Mouse (Mus musculus) gastrocnemius, adult 2 months (tissue): Measurements from ENCODE around the gene Col12a1. TPM values are rescaled to one million over a fixed set of nuclear protein-coding genes. Genes with fewer than 3 reads are reported as not detected.

Experiments used
- DNase-seq: peaks from one replicate; pipeline ENCODE4 v3.0.0; 2022
- H3K27ac ChIP-seq: fragments of 200-600 bp; 2 replicates; pipeline ENCODE4 v1.8.1; 2022; ENCODE audit warnings: mild to moderate bottlenecking
- H3K4me3 ChIP-seq: fragments of 200-600 bp; 2 replicates; pipeline ENCODE4 v1.8.1; 2022; ENCODE audit warnings: mild to moderate bottlenecking, moderate library complexity
- CTCF ChIP-seq: fragments of 200-600 bp; IDR thresholded peaks from 2 replicates; pipeline ENCODE4 v1.8.1; 2022; ENCODE audit warnings: antibody characterized with exemption, mild to moderate bottlenecking, moderate library complexity
- intact Hi-C: fragments of 180-260 bp; cut with DNase I; formaldehyde crosslinking; loops from one replicate; pipeline ENCODE4 v1.15.1; 2025
- long read RNA-seq, 2 experiments: library from polyadenylated mRNA; stranded (forward); transcript quantifications; one replicate each; pipeline ENCODE4 v2.0.0; 2021
- total RNA-seq, 2 experiments: library from RNA; stranded (reverse); gene quantifications; 2 replicates each; pipeline ENCODE4 v1.2.3; 2021

The Col12a1 gene
- total RNA-seq = 10 to 100 TPM in 1 of 2 experiments, 1 to 10 TPM in 1; 4.5 to 16.4 TPM
- long read RNA-seq, experiment 1, partial matches to known transcripts = 3 of 4 reads
- long read RNA-seq, experiment 1, other reads (novel, unspliced or antisense) = 1 of 4 reads
- long read RNA-seq, experiment 2, partial matches to known transcripts = 3 of 5 reads
- long read RNA-seq, experiment 2, other reads (novel, unspliced or antisense) = 2 of 5 reads

DNA sequence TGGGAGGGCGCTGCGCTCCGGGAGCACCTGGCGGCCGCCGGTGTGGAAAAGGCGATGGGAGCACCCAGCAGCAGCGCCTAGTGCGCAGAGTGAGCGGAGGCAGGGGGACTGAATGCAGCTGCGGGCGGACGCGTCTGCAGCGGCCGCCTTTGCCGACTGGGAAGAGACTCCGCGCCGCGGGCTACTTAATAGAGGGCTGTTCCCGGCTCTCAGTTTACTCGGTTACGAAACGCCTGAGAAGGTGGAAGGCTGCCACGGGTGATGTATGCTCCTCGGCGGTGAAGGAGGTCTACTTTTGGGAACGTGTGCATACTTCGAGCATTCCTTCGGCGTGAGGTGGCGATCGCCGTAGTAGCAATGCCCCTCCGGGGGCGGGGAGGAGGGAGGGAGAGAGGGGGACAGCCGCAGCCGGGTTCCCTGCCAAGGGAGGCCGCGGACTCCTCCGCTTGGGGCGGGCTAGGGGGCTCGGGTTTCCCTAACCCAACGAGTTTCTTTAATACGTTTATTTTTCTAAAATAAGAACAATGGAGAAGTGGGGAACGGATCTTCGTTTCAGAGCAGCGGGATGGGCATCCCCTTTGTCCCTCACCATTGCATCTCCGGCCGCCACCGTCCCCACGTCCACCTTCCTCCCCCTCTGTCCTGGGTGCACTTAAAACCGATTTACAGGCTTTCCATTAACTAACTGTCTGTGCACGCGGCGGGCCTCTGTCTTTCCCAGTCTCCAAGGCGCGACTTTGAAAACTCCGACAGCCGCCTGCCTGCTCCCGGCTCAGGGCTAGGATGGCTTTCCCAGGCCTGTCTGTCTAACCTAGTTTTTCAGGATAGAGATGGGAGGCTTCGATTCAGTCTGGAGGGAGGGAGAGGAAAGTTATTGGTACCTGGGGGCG lies at the start of gene Col12a1:
Col12a1 (minus strand) TSS at position 351 of the 890 bp plus-strand sequence.
- peak within 1 kb of the TSS; percentile 80 for H3K4me3 ChIP-seq
- peak within 1 kb of the TSS; percentile 81 for H3K27ac ChIP-seq
- intact Hi-C loops = no loop called here
- TF ChIP-seq CTCF = no peak
- DNase-seq = peak; percentile 90

DNA sequence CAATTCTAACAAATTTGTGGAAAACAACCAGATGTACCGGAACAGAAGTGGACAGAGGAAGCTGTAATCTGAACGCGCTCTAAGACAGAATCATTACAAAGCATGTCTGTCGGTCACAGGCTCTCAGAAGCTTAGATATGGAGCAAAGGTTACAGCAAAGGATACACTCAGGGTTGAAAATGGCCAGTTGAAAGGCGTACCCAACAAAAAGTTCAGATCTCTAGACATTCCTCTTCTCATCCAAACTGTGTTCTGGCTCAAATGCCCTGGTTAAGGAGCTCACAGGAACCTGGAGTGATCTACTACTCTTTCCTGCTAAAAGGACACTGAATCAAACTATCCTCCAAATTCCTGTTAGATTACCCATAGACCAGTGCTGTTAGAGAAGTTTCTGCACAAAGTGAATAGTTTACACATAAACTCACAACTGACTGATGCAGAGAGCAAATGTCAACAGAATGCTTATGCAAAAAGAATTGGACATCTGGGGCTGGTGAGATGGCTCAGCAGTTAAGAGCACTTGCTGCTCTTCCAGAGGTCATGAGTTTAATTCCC lies 48.4 kb upstream of the Col12a1 start:
- intact Hi-C loops = no loop called here
- DNase-seq = no peak
- no peak for TF ChIP-seq CTCF
- Histone ChIP-seq H3K27ac (no peak overlapping the region), H3K4me3 (no peak overlapping the region)

DNA sequence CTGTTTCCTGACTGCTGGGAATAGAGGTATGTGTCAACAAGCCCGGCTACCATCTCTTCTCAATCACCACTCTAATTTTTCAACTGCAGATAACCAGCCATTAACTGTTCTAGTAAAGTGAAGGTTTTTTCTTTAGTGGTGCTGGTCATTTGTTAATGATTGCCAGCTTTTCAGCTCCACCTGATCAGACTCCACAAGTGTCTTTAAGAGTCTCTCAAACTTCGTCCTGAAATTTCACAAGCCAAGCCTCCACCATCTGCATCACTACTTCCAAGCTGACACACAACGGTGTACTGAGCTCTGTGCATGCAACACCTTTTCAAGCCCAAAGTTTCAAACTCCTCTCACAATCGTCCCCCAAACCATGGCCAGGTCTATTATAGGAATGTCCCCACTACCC lies 46.7 kb upstream of the Col12a1 start:
- no peak overlapping the region for H3K27ac ChIP-seq
- no peak for TF ChIP-seq CTCF
- intact Hi-C loops = no loop called here

DNA sequence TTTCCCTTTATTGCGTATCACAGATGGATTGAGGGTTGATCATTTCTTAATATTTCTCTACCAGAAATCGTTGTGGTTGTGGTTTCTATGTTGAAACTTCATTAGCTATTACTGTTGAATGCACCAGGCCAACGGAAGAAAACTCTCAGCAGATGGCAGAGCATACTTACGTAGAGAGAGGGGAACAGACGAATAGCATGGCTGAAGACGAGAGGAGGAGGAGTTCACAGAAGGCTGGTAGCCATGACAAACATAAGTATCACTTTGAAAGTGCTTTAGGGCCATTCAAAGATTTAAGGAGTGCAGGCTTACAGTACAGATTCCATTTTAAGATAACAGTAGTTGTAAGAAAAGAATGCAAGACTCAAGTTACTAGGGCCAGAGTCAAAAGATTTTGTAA lies 43.9 kb upstream of the Col12a1 start:
- Histone ChIP-seq H3K4me3 (no peak overlapping the region), H3K27ac (no peak overlapping the region)
- TF ChIP-seq CTCF = no peak
- DNase-seq = no peak
- intact Hi-C loops = no loop called here

More for the DNA sequence above, 46.7 kb upstream of the Col12a1 start:
- DNase-seq = no peak
- no peak overlapping the region for H3K4me3 ChIP-seq

DNA sequence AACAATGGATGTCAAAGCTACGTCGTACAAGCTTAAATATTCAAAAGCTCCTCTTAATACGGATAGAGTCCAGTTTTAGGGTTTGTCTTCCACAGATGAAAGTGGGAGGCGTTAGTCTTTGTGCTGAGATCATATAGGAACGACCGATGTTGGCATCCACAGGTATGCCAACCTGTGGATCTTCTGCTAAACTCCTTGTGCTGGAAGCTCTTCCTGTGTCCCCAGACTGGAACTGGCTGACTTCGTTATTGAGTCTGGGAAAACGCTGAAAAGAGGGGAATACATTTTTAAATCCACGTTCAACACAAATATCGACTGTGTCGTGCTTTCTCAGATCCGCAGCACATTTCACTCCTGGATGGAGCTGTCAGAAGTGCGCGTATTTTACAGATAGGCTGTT lies 41.4 kb upstream of the Col12a1 start:
- intact Hi-C loops = loop anchor here (2.0 kb wide), 1 partner anchor 33 kb away; the partner anchor contains the start of gene Tmem30a
- no peak for DNase-seq
- peak overlapping the region; percentile 87 for H3K4me3 ChIP-seq
- no peak for TF ChIP-seq CTCF
- peak overlapping the region; percentile 92 for H3K27ac ChIP-seq

DNA sequence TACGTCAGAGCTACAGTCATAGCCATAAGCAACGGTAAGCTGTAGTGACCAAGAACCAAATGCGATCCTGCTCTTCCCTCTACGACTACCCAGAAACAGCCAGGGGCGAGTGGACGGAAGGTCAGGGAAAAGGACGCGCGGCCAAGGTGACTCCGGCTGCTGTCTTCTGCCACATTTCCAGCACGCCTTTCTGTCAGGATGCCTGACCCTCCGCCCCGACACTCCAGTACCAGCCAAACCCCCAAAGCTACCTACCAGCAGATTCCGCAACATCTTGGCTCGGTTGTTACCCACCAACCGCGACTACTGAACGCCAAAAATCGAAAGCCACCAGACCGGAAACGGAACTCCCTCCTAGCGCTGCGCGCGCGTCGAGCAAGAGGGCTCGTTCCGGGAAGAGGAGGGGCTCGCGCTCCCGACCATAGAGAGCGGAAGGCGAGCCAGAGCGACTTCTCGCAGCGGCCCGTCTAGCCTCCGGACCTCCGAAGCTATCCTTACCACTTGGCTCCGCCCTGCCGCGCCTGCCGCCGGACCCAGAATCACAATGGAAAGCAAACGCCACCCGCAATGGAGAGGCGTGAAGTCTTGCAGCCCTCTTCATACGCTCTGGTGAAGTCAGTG lies 40.9 kb upstream of the Col12a1 start, which contains the start of gene Cox7a2:
Cox7a2 (minus strand) TSS at position 494 of the 621 bp plus-strand sequence.
- no peak for TF ChIP-seq CTCF
- DNase-seq = peak; percentile 98
- peak within 1 kb of the TSS; percentile 87 for H3K4me3 ChIP-seq
- peak within 1 kb of the TSS; percentile 92 for H3K27ac ChIP-seq
- intact Hi-C loops = loop anchor here (2.0 kb wide), 1 partner anchor 33 kb away; the partner anchor contains the start of gene Tmem30a

DNA sequence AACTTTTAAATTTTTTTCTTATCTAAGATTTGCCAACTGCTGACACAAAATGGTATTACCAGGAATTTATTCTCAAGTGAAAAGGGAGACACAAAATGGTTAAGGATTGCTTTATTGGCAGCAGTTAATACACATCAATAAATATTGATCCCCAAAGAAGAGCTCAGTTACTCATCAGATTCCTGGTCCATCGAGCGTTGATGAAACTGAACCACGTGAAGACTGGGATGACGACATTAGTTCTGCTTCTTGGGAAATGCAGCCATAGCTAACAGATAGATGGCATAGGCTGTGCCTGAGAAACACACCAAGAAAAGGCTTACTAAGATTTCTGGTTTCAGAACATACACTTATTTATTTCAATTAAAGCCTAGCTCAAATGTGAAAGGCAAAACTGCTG lies 36.7 kb upstream of the Col12a1 start:
- no peak for DNase-seq
- H3K27ac ChIP-seq = no peak overlapping the region
- TF ChIP-seq CTCF = no peak
- intact Hi-C loops = no loop called here
- H3K4me3 ChIP-seq = no peak overlapping the region

DNA sequence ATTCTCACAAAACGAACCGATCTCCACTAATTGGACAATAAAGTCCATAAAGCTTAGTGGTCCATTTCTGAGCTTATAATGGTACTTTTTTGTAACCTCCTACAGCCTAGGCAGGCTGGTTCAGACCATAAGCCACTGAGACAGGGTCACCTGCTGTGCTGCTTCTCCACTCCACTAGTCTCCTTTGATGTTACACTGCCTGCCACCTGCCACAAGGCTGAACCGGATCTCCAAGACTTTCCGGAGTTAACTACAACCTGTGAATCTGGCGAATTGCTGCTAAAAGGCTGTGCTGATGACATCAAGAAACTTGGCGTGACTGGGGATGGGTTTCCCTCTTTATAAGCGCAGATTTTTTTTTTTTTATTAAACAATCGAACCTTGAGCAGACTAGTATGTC lies 33.2 kb upstream of the Col12a1 start:
- intact Hi-C loops = no loop called here
- Histone ChIP-seq H3K4me3 (no peak overlapping the region), H3K27ac (no peak overlapping the region)
- DNase-seq = no peak
- no peak for TF ChIP-seq CTCF

DNA sequence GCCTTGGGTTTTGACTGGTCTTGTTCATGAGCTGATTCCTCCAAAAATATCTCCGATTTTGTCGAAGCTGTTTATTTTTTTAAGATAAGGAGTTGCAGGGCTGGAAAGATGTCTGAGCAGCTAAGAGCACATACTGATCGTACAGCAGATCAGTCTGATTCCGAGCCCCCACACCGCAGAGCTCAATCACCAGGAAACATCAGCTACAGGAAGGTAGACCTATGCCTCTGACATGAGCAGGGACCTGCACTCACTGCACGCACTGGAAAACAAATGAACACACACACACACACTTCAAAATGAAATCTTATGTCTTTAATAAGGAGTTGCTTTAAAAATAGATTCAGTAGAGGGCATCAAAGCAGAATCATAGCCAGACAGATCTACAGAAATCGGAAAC lies 32.1 kb upstream of the Col12a1 start:
- TF ChIP-seq CTCF = no peak
- intact Hi-C loops = no loop called here
- no peak for DNase-seq
- no peak overlapping the region for H3K27ac ChIP-seq
- H3K4me3 ChIP-seq = no peak overlapping the region

DNA sequence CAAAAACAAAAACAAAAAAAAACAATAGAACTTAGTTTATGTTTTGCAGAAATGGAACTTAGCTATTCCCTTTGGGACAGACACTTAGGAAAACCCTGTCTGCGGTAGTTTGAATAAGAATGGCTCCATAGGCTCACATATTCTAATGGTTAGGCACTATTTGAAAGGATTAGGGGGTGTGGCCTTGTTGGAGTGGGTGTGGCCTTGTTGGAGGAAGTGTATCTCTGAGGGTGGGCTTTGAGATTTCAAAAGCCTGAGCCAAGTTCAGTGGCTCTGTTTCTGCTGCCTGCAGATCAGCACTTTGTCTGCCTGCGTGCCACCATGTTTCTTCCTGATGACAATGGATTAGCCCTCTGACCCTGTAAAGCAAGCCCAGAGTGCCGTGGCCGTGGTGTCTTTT lies 26.4 kb upstream of the Col12a1 start:
- no peak overlapping the region for H3K4me3 ChIP-seq
- no peak for DNase-seq
- TF ChIP-seq CTCF = no peak
- intact Hi-C loops = no loop called here
- H3K27ac ChIP-seq = no peak overlapping the region

DNA sequence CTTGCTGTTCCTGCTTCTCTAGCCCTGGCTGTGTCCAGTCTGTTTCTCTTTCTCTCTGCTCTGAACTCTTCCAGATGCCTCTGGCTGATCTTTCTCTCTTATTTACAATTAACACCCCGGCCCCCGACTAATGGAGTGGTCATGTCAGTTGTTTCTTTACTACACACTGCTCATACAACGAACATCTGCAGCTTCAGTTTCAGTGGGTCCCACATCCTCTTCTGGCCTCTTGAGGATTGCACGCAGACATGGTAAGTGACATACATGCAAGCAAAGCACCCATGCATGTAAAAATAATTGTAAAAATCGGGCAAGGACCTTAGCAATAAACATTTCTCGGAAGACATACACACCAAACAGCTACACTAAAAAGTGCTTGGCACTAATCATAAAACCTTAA lies 17.0 kb upstream of the Col12a1 start:
- Histone ChIP-seq H3K27ac (no peak overlapping the region), H3K4me3 (no peak overlapping the region)
- intact Hi-C loops = no loop called here
- DNase-seq = no peak
- no peak for TF ChIP-seq CTCF

DNA sequence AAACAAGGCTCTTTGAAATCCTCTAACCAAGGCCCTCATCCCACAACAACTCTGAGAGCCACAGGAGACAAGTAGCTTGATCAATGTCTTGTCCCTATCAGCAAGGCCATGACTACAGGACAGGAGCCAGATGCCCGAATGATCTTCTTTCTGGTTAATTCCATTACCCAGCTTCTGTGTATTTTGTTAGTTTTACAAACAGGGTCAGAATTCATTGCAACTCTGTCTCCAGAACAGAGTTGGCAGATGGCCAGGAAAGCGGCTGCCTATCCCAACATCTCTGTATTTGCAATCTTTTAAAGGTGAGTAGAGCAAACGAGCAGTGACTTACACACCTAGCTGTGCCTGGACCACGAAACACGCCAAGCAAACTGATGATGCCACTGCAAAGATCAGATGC lies 11.7 kb upstream of the Col12a1 start:
- intact Hi-C loops = no loop called here
- TF ChIP-seq CTCF = no peak

More for the DNA sequence above, 11.7 kb upstream of the Col12a1 start:
- DNase-seq = no peak
- Histone ChIP-seq H3K27ac (no peak overlapping the region), H3K4me3 (no peak overlapping the region)
